Mouse (Mus musculus) megakaryocyte, adult 5-6 weeks (primary cell): ENCODE data around the gene Ccdc7b. TPM values are rescaled to one million over a fixed set of nuclear protein-coding genes. Genes with fewer than 3 reads are reported as not detected.
"Not testable (repeated sequence)": the region's sequence is repeated elsewhere in the genome, so short reads cannot be mapped to it uniquely, and the experiment has no call there.

Experiments used
- ATAC-seq: 2 replicates; pipeline ENCODE4 v1.8.0; 2016; ENCODE audit warnings: mild to moderate bottlenecking, inconsistent platforms; ENCODE audit not compliant: poor library complexity, severe bottlenecking
- total RNA-seq, 2 experiments: library from RNA; stranded (forward) in 1 of 2; stranded (reverse) in 1 of 2; fragments of 153-499, 151-499 nt in 1 of 2; fragments of 221-1000, 200-1000 nt in 1 of 2; gene quantifications; 2 replicates each; pipeline versions ENCODE4 v1.2.3 to v1.2.4; 2015 to 2017

The Ccdc7b gene
- total RNA-seq (2015) (not detected in 2 replicates), total RNA-seq (2017) (not detected in 2 replicates)

GRCm38 (mm10) chr8:129066834-129067233 is at the start of gene Ccdc7b:
TSS of gene Ccdc7b (plus strand) at chr8:129067134.
- ATAC-seq: not testable (repeated sequence)

GRCm38 (mm10) chr8:129065417-129065816 is 1.5 kb upstream of the Ccdc7b start, which contains the start of gene Ccdc7a:
TSS of gene Ccdc7a (minus strand) at chr8:129065517.
- ATAC-seq: not testable (repeated sequence)

DNA sequence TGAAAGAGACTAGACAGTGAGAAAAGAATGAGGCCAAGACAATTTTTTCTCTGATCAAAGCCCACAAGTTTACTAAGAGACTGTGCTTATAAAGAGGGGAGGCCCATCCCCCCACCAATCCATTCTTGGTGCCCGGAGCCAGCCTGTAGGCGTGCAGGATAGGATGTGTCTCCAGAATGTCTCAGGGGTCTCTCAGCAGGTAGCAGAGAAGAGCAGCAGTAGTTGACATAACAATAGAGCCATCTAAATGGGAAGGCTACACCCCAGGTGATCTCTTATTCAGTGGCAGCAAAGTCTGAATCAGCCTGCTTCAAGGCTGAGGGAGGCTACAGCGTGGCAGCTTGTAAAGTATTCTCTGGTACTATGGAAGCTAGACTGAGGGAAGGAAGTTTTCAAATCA is 48.8 kb downstream of the Ccdc7b start:
- not testable (repeated sequence) for ATAC-seq

DNA sequence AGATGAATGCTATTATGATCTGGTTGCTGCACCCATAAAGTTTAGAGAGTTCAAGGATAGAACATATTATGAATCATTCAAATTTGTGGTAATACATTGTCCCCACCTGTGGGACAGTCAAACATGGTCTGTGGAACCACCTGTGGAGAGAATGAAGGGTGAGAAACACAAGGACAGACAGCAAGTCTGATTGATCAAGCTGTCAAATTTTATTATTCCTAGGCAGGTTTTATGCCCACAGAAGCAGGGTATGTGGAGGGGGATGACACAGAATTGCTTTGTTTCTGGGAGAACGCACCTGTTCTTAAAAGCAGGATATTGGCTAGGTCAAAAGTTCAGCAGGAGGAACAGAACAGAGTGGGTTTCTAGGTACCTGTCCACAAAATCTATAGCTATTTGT is 64.6 kb downstream of the Ccdc7b start, which contains the start of gene Gm10999:
TSS of gene Gm10999 (minus strand) at position 101 of the 400 bp plus-strand sequence.
- no peak for ATAC-seq

- no peak for ATAC-seq
Observed at GRCm38 (mm10) chr8:129133475-129133874, 66.5 kb downstream of the Ccdc7b start.

Other genes with a start within 250 kb of the Ccdc7b start
- gene Ccdc7a, start 1.6 kb upstream of the Ccdc7b start, total RNA-seq (2015): not detected in 2 replicates
- not detected in 2 replicates for gene Ccdc7a, start 1.6 kb upstream of the Ccdc7b start, total RNA-seq (2017)
- gene Gm10999, start 64.5 kb downstream of the Ccdc7b start, total RNA-seq (2015): not detected in 2 replicates
- gene Gm10999, start 64.5 kb downstream of the Ccdc7b start, total RNA-seq (2017): not detected in 2 replicates
- gene 2610044O15Rik8, start 167.3 kb downstream of the Ccdc7b start, total RNA-seq (2015): 11.2 and 12.6 TPM in 2 replicates
- 11.1 and 17.5 TPM in 2 replicates for gene 2610044O15Rik8, start 167.3 kb downstream of the Ccdc7b start, total RNA-seq (2017)